In the genomic region with DNA sequence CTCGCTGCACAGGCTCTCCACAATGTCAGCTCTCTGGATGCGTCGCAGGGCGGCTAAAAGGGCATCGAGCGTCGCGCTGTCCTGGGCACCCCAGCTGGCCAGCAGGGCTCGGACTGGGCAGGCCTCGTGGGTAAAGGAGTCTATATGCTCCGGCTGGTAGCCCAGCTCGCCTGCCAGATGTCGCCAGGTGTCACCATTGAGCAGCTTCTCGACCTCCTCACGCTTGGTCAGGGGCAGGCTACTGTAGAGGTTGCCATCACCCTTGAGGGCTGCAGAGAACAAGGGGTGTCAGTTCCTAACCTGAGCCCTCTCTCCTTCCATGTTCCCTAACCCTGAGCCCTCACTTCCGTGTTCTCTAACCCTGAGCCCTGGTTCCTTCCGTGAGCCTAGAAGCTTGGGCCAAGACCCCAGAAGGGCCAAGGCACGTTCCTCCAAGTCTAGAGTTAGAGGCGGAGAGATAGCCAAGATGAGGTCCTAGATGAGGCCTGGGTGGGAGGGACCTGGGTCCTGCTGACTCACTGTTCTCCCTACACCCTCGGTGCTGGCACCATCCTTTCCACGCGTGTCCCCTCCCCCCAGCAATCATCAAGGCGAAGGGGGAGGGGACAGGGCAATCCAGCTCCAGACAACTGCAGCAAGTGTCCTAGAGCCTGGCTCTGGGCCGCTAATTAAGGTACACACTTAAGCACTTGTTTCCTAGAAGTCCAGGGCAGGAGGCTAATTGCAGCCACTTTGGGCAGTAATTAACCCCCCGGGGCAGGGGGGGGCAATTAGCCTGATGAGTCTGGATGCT, we compare ENCODE assay signal across 15 mouse cellular contexts. TPM values are rescaled to one million over a fixed set of nuclear protein-coding genes. Genes with fewer than 3 reads are reported as not detected.
DNase-seq lines count a peak whose midpoint lies in the region; ATAC-seq and TF ChIP-seq lines count a peak whose summit lies in the region.
"Had no signal": no experiment of that assay in that cellular context is flagged by ENCODE, and none has a peak within 500 bp of the region (broad histone marks: within the 10 kb centered on the region; RNA-seq: fewer than 3 reads in every experiment).

No protein-coding gene starts in this region.

- WGBS in forebrain, embryonic 12.5 days: 55% methylated on average over 25 of the region's 25 CpGs
- WGBS in forebrain, embryonic 14.5 days: 47% methylated on average over 25 of the region's 25 CpGs
- WGBS in kidney, postnatal 0 days: 58% methylated on average over 25 of the region's 25 CpGs
- WGBS in limb, embryonic 11.5 days: 48% methylated on average over 25 of the region's 25 CpGs

- no peak for TF ChIP-seq EP300 in ES-Bruce4 (IDR thresholded peaks at IDR 0.05; ENCODE audit: insufficient read depth, low read depth, low read length)

- peak; percentile 27; the same call in 1 of the 2 replicates for TF ChIP-seq CTCF in kidney, postnatal 0 days (IDR thresholded peaks at IDR 0.05; ENCODE audit: low read depth)
- peak; percentile 52 for TF ChIP-seq CTCF in ES-Bruce4 (IDR thresholded peaks at IDR 0.05; ENCODE audit: low read depth, low read length)

- no peaks in the 10 kb centered on the region for H3K9me3 ChIP-seq in forebrain, embryonic 12.5 days
- H3K9me3 ChIP-seq in forebrain, embryonic 14.5 days (replicated peaks; ENCODE audit: control insufficient read depth, low read length): no peaks in the 10 kb centered on the region
- no peaks in the 10 kb centered on the region for H3K9me3 ChIP-seq in kidney, postnatal 0 days (replicated peaks; ENCODE audit: low read length)
- no peaks in the 10 kb centered on the region for H3K9me3 ChIP-seq in ES-Bruce4 (replicated peaks; ENCODE audit: control insufficient read depth, insufficient read depth, low read length, poor library complexity, severe bottlenecking)
- H3K9me3 ChIP-seq in limb, embryonic 11.5 days (ENCODE audit: control insufficient read depth, low read length): no peaks in the 10 kb centered on the region; the same call in 1 of the 2 replicates
- H3K9me3 ChIP-seq: embryonic facial prominence, embryonic 15.5 days; liver, embryonic 15.5 days; neural tube, embryonic 13.5 days had no signal

- peaks cover 20% of the 10 kb centered on the region for H3K4me1 ChIP-seq in forebrain, embryonic 12.5 days
- H3K4me1 ChIP-seq in forebrain, embryonic 14.5 days (ENCODE audit: control insufficient read depth, insufficient read depth, low read length): peaks cover 4% of the 10 kb centered on the region; the same call in 1 of the 2 replicates
- peaks cover 15% of the 10 kb centered on the region; the same call in 1 of the 2 replicates for H3K4me1 ChIP-seq in kidney, postnatal 0 days (replicated peaks; ENCODE audit: insufficient read depth, low read length)
- H3K4me1 ChIP-seq in ES-Bruce4 (ENCODE audit: control insufficient read depth, insufficient read depth, low read length): peaks cover 2% of the 10 kb centered on the region
- H3K4me1 ChIP-seq in limb, embryonic 11.5 days (ENCODE audit: control insufficient read depth, insufficient read depth, low read length): peaks cover 69% of the 10 kb centered on the region
- H3K4me1 ChIP-seq: liver, embryonic 15.5 days had no signal

- DNase-seq in forebrain, embryonic 14.5 days (ENCODE audit: low spot score): no peak
- no peak for DNase-seq in kidney, postnatal 0 days (ENCODE audit: low spot score)
- no peak for DNase-seq in kidney, postnatal 36 days
- DNase-seq in limb, embryonic 11.5 days (ENCODE audit: low spot score): peak; percentile 44
- no peak for DNase-seq in frontal cortex, adult 2 months (ENCODE audit: extremely low spot score in 1 of 2, low spot score in 1 of 2)
- no peak for DNase-seq in cerebellum, adult 8-10 months
- DNase-seq: cerebellum, adult 2 months; gastrocnemius, postnatal 10 days; kidney, adult 8-10 months; right cerebral cortex, postnatal 25 days had no signal

- ATAC-seq in forebrain, embryonic 12.5 days (ENCODE audit: low FRiP score): peak; percentile 33; the same call in 1 of the 2 replicates
- ATAC-seq in forebrain, embryonic 14.5 days: no peak
- no peak for ATAC-seq in kidney, postnatal 0 days (replicated peaks; ENCODE audit: low FRiP score, low read depth)
- ATAC-seq in limb, embryonic 11.5 days (ENCODE audit: insufficient number of reproducible peaks, low FRiP score, low TSS enrichment, low read depth): no peak

- no peak overlapping the region for H3K4me3 ChIP-seq in forebrain, embryonic 12.5 days (replicated peaks)
- H3K4me3 ChIP-seq in forebrain, embryonic 14.5 days (ENCODE audit: low read depth, low read length): no peak overlapping the region
- H3K4me3 ChIP-seq in kidney, postnatal 0 days (replicated peaks; ENCODE audit: low read depth, low read length): no peak overlapping the region
- no peak overlapping the region; the same call in 1 of the 2 replicates for H3K4me3 ChIP-seq in ES-Bruce4 (ENCODE audit: low read depth, low read length)
- no peak overlapping the region for H3K4me3 ChIP-seq in limb, embryonic 11.5 days (ENCODE audit: low read depth, low read length)
- H3K4me3 ChIP-seq: embryonic facial prominence, embryonic 15.5 days; liver, embryonic 15.5 days; neural tube, embryonic 13.5 days had no signal

- peaks cover 31% of the 10 kb centered on the region; the same call in 1 of the 2 replicates for H3K27me3 ChIP-seq in forebrain, embryonic 12.5 days
- no peaks in the 10 kb centered on the region for H3K27me3 ChIP-seq in forebrain, embryonic 14.5 days (replicated peaks; ENCODE audit: control insufficient read depth, insufficient read depth, low read length)
- no peaks in the 10 kb centered on the region for H3K27me3 ChIP-seq in kidney, postnatal 0 days (ENCODE audit: insufficient read depth, low read length)
- H3K27me3 ChIP-seq in ES-Bruce4 (ENCODE audit: control insufficient read depth, insufficient read depth, low read length, poor library complexity, severe bottlenecking): no peaks in the 10 kb centered on the region
- H3K27me3 ChIP-seq in limb, embryonic 11.5 days (ENCODE audit: control insufficient read depth, insufficient read depth, low read length): no peaks in the 10 kb centered on the region
- H3K27me3 ChIP-seq: neural tube, embryonic 13.5 days had no signal

- H3K9ac ChIP-seq in forebrain, embryonic 12.5 days: 0 out of 2 replicates have a peak overlapping the region, but pooled peaks have one; percentile 7
- no peak overlapping the region for H3K9ac ChIP-seq in forebrain, embryonic 14.5 days (ENCODE audit: low read length)
- H3K9ac ChIP-seq in kidney, postnatal 0 days (ENCODE audit: low read depth, low read length): no peak overlapping the region
- H3K9ac ChIP-seq in ES-Bruce4 (ENCODE audit: low read depth, poor library complexity, severe bottlenecking): no peak overlapping the region
- H3K9ac ChIP-seq in limb, embryonic 11.5 days (ENCODE audit: low read length): no peak overlapping the region
- H3K9ac ChIP-seq: embryonic facial prominence, embryonic 15.5 days; liver, embryonic 15.5 days; neural tube, embryonic 13.5 days had no signal

- no peak overlapping the region for H3K4me2 ChIP-seq in forebrain, embryonic 12.5 days
- H3K4me2 ChIP-seq in forebrain, embryonic 14.5 days (ENCODE audit: low read length): no peak overlapping the region
- no peak overlapping the region for H3K4me2 ChIP-seq in kidney, postnatal 0 days (ENCODE audit: low read length)
- H3K4me2 ChIP-seq in limb, embryonic 11.5 days (ENCODE audit: low read depth, severe bottlenecking): peak overlapping the region; percentile 12; the same call in 1 of the 2 replicates
- H3K4me2 ChIP-seq: embryonic facial prominence, embryonic 15.5 days; liver, embryonic 15.5 days; neural tube, embryonic 13.5 days had no signal

- no peak for TF ChIP-seq POLR2A in ES-Bruce4 (IDR thresholded peaks at IDR 0.05; ENCODE audit: insufficient read depth, low read length)

- H3K27ac ChIP-seq in forebrain, embryonic 12.5 days: no peak overlapping the region
- no peak overlapping the region for H3K27ac ChIP-seq in forebrain, embryonic 14.5 days (ENCODE audit: low read depth, low read length)
- no peak overlapping the region for H3K27ac ChIP-seq in kidney, postnatal 0 days
- H3K27ac ChIP-seq in ES-Bruce4 (ENCODE audit: insufficient read depth, low read length): no peak overlapping the region
- H3K27ac ChIP-seq in limb, embryonic 11.5 days (replicated peaks; ENCODE audit: low read depth, low read length): 0 out of 2 replicates have a peak overlapping the region, but pooled peaks have one; percentile 36
- H3K27ac ChIP-seq: liver, embryonic 15.5 days; neural tube, embryonic 13.5 days had no signal

- H3K36me3 ChIP-seq in forebrain, embryonic 12.5 days (replicated peaks): no peaks in the 10 kb centered on the region
- no peaks in the 10 kb centered on the region for H3K36me3 ChIP-seq in forebrain, embryonic 14.5 days (ENCODE audit: control insufficient read depth, insufficient read depth, low read length)
- H3K36me3 ChIP-seq in kidney, postnatal 0 days (ENCODE audit: insufficient read depth, low read length): no peaks in the 10 kb centered on the region
- no peaks in the 10 kb centered on the region for H3K36me3 ChIP-seq in ES-Bruce4 (ENCODE audit: control insufficient read depth, insufficient read depth, low read length, poor library complexity, severe bottlenecking)
- H3K36me3 ChIP-seq in limb, embryonic 11.5 days (ENCODE audit: control insufficient read depth, insufficient read depth, low read length): no peaks in the 10 kb centered on the region
- H3K36me3 ChIP-seq: embryonic facial prominence, embryonic 15.5 days; liver, embryonic 15.5 days had no signal

RNA-seq across cellular contexts. Expression of a gene that starts 16.5 kb away (rescaled TPM):
- 10.5 and 10.9 TPM in 2 replicates for polyA plus RNA-seq in forebrain, embryonic 12.5 days (2016; fragmentation: Nextera tagmentation; extraction: Ambion mirVana)
- 5.0 and 7.8 TPM in 2 replicates for polyA plus RNA-seq in forebrain, embryonic 14.5 days (2014; fragmentation: Nextera tagmentation; extraction: Ambion mirVana)
- polyA plus RNA-seq in kidney, postnatal 0 days (2015; fragmentation: Nextera tagmentation; extraction: Ambion mirVana): 6.2 and 7.6 TPM in 2 replicates
- 2.0 and 2.2 TPM in 2 replicates for polyA plus RNA-seq in ES-Bruce4 (2011; ENCODE audit: insufficient read depth, insufficient read length, low read depth, missing spikeins)
- polyA plus RNA-seq in limb, embryonic 11.5 days (2014; fragmentation: Nextera tagmentation; extraction: Ambion mirVana): 12.4 and 13.4 TPM in 2 replicates
- 2.0 and 2.2 TPM in 2 replicates for polyA plus RNA-seq in frontal cortex, adult 2 months (2012; rRNA removed)

RNA-seq across cellular contexts. Expression of a gene that starts 56.7 kb away (rescaled TPM):
- polyA plus RNA-seq in forebrain, embryonic 12.5 days (2016; fragmentation: Nextera tagmentation; extraction: Ambion mirVana): 0.57 and 0.87 TPM in 2 replicates
- 7.8 and 10.3 TPM in 2 replicates for polyA plus RNA-seq in forebrain, embryonic 14.5 days (2014; fragmentation: Nextera tagmentation; extraction: Ambion mirVana)
- 0.51 and 0.75 TPM in 2 replicates for polyA plus RNA-seq in kidney, postnatal 0 days (2015; fragmentation: Nextera tagmentation; extraction: Ambion mirVana)
- 0.75 and 0.85 TPM in 2 replicates for polyA plus RNA-seq in ES-Bruce4 (2011; ENCODE audit: insufficient read depth, insufficient read length, low read depth, missing spikeins)
- 0.37 and 1.5 TPM in 2 replicates for polyA plus RNA-seq in limb, embryonic 11.5 days (2014; fragmentation: Nextera tagmentation; extraction: Ambion mirVana)
- 12.5 and 15.2 TPM in 2 replicates for polyA plus RNA-seq in frontal cortex, adult 2 months (2012; rRNA removed)
